Mouse (Mus musculus) inflammation-experienced regulatory T-cells, adult 6 months (primary cell): Measurements from ENCODE around the gene Dars2. TPM values are rescaled to one million over a fixed set of nuclear protein-coding genes. Genes with fewer than 3 reads are reported as not detected.

Experiments used
- ATAC-seq: one replicate; pipeline ENCODE4 v1.8.0; 2017
- polyA plus RNA-seq, 3 experiments: library from polyadenylated mRNA; unstranded; fragments of 100-300 nt; shearing (Covaris generic); gene quantifications; one replicate each; pipeline ENCODE4 v1.2.1; 2017

The Dars2 gene
- polyA plus RNA-seq, result 10 to 100 TPM; 15.0 to 27.5 (median 16.3) TPM

GRCm38 (mm10) chr1:161070352-161071271, at the start of gene Dars2, which contains the start of gene Cenpl:
Gene Dars2 (minus strand): TSS chr1:161070658.
Gene Cenpl (plus strand): TSS chr1:161070713.
- peak; percentile 87 for ATAC-seq

GRCm38 (mm10) chr1:161114591-161114990, 44.1 kb upstream of the Dars2 start:
- ATAC-seq, result no peak

- no peak for ATAC-seq
Measured at GRCm38 (mm10) chr1:161109216-161109615, 38.8 kb upstream of the Dars2 start.

- ATAC-seq, result no peak
Measured at GRCm38 (mm10) chr1:161103842-161104241, 33.4 kb upstream of the Dars2 start.

- ATAC-seq, result no peak
Measured at GRCm38 (mm10) chr1:161099721-161100405, 29.4 kb upstream of the Dars2 start.

GRCm38 (mm10) chr1:161077243-161077642, 6.8 kb upstream of the Dars2 start:
- no peak for ATAC-seq

- no peak for ATAC-seq
Measured at GRCm38 (mm10) chr1:161076238-161076637, 5.8 kb upstream of the Dars2 start.

- ATAC-seq, result peak; percentile 24
Measured at GRCm38 (mm10) chr1:161071272-161071620, 788 bp upstream of the Dars2 start.

GRCm38 (mm10) chr1:161063351-161063750, 7.1 kb downstream of the Dars2 start:
- ATAC-seq, result no peak

GRCm38 (mm10) chr1:161057164-161057563, 13.3 kb downstream of the Dars2 start:
- no peak for ATAC-seq

- no peak for ATAC-seq
Measured at GRCm38 (mm10) chr1:161046972-161047371, 23.5 kb downstream of the Dars2 start.

GRCm38 (mm10) chr1:161041261-161042020, 29.0 kb downstream of the Dars2 start:
- no peak for ATAC-seq

- ATAC-seq, result no peak
Measured at GRCm38 (mm10) chr1:161040855-161041254, 29.6 kb downstream of the Dars2 start.

- no peak for ATAC-seq
Measured at GRCm38 (mm10) chr1:161040426-161040770, 30.1 kb downstream of the Dars2 start.

GRCm38 (mm10) chr1:161039741-161040425, 30.6 kb downstream of the Dars2 start:
- no peak for ATAC-seq

- ATAC-seq, result no peak
Measured at GRCm38 (mm10) chr1:161038968-161039721, 31.3 kb downstream of the Dars2 start.

GRCm38 (mm10) chr1:161038004-161038403, 32.5 kb downstream of the Dars2 start:
- no peak for ATAC-seq

GRCm38 (mm10) chr1:161037599-161037998, 32.9 kb downstream of the Dars2 start:
- no peak for ATAC-seq

GRCm38 (mm10) chr1:161037026-161037425, 33.4 kb downstream of the Dars2 start:
- ATAC-seq, result no peak

- ATAC-seq, result no peak
Measured at GRCm38 (mm10) chr1:161036411-161036841, 34.0 kb downstream of the Dars2 start.

- no peak for ATAC-seq
Measured at GRCm38 (mm10) chr1:161035786-161036404, 34.6 kb downstream of the Dars2 start.
